Mouse (Mus musculus) myocyte (in vitro differentiated cells): ENCODE results near the gene Tent5d. TPM values are rescaled to one million over a fixed set of nuclear protein-coding genes. Genes with fewer than 3 reads are reported as not detected.

Source experiments
- H3K27me3 ChIP-seq: one replicate; pipeline ENCODE4 v1.6.1; 2011; ENCODE audit not compliant: control insufficient read depth, insufficient read depth, insufficient read length
- H3K36me3 ChIP-seq: one replicate; pipeline ENCODE4 v1.6.1; 2011; ENCODE audit not compliant: control insufficient read depth, insufficient read depth
- H3K4me2 ChIP-seq: one replicate; pipeline ENCODE4 v1.6.1; 2011; ENCODE audit warnings: low read depth, control low read depth
- H3K4me3 ChIP-seq: one replicate; pipeline ENCODE4 v1.5.1; 2011; ENCODE audit warnings: mild to moderate bottlenecking, control low read depth, moderate library complexity
- H3K79me2 ChIP-seq: one replicate; pipeline ENCODE4 v1.6.1; 2011; ENCODE audit not compliant: control insufficient read depth, insufficient read depth
- H3ac ChIP-seq: one replicate; pipeline ENCODE4 v1.6.1; 2011; ENCODE audit not compliant: control insufficient read depth, insufficient read length
- CEBPB ChIP-seq: IDR thresholded peaks from 2 replicates; pipeline ENCODE4 v1.6.1; 2011; ENCODE audit warnings: mild to moderate bottlenecking, moderate library complexity; ENCODE audit not compliant: poor library complexity, insufficient read depth, severe bottlenecking
- E2F4 ChIP-seq: IDR thresholded peaks from one replicate; pipeline ENCODE4 v1.6.1; 2011; ENCODE audit warnings: mild to moderate bottlenecking, control low read depth, moderate library complexity; ENCODE audit not compliant: insufficient read depth
- MAX ChIP-seq: IDR thresholded peaks from one replicate; pipeline ENCODE4 v1.6.1; 2011; ENCODE audit warnings: low read depth, mild to moderate bottlenecking, control low read depth
- MYOD1 ChIP-seq, 3 experiments: IDR thresholded peaks; one replicate each; pipeline ENCODE4 v1.6.1; 2011; ENCODE audit warnings: control low read depth in 2 of 3, low read depth in 2 of 3, mild to moderate bottlenecking in 2 of 3, moderate library complexity in 1 of 3; ENCODE audit not compliant: insufficient read length in 2 of 3, control insufficient read depth in 1 of 3
- MYOG ChIP-seq, 3 experiments: IDR thresholded peaks; one replicate each; pipeline ENCODE4 v1.6.1; 2011; ENCODE audit warnings: control low read depth in 2 of 3, low read depth in 2 of 3, mild to moderate bottlenecking in 2 of 3; ENCODE audit not compliant: insufficient read length in 2 of 3, control insufficient read depth in 1 of 3, insufficient read depth in 1 of 3
- POLR2A ChIP-seq: IDR thresholded peaks from one replicate; pipeline ENCODE4 v1.6.1; 2011; ENCODE audit warnings: low read depth, mild to moderate bottlenecking, control low read depth, moderate library complexity; ENCODE audit not compliant: insufficient read length
- POLR2AphosphoS2 ChIP-seq: IDR thresholded peaks from one replicate; pipeline ENCODE4 v1.6.1; 2011; ENCODE audit warnings: low read depth, control low read depth; ENCODE audit not compliant: insufficient read length
- REST ChIP-seq: IDR thresholded peaks from one replicate; pipeline ENCODE4 v1.6.1; 2011; ENCODE audit warnings: mild to moderate bottlenecking, control low read depth, moderate library complexity; ENCODE audit not compliant: insufficient read depth, insufficient read length
- SRF ChIP-seq: IDR thresholded peaks from one replicate; pipeline ENCODE4 v1.6.1; 2011; ENCODE audit warnings: low read depth; ENCODE audit not compliant: control insufficient read depth, insufficient read length
- TCF12 ChIP-seq: IDR thresholded peaks from one replicate; pipeline ENCODE4 v1.6.1; 2011; ENCODE audit warnings: mild to moderate bottlenecking, control low read depth; ENCODE audit not compliant: poor library complexity, insufficient read depth, severe bottlenecking
- TCF3 ChIP-seq: IDR thresholded peaks from one replicate; pipeline ENCODE4 v1.6.1; 2011; ENCODE audit warnings: low read depth, control low read depth; ENCODE audit not compliant: insufficient read length
- USF1 ChIP-seq: IDR thresholded peaks from one replicate; pipeline ENCODE4 v1.6.1; 2011; ENCODE audit warnings: low read depth, mild to moderate bottlenecking, control low read depth, moderate library complexity
- polyA plus RNA-seq: library from polyadenylated mRNA; unstranded; fragments of >200 nt; fragmentation: generic; extraction: Trizol; gene quantifications from one replicate; pipeline ENCODE4 v1.2.1, GENCODE M21; 2012; ENCODE audit warnings: missing spikeins

Gene Tent5d
- polyA plus RNA-seq, 1 experiment = not detected

GRCm38 (mm10) chrX:107796919-107797318, 4.5 kb downstream of the Tent5d start:
- no peak overlapping the region for H3K4me3 ChIP-seq

GRCm38 (mm10) chrX:107812120-107812519, 19.7 kb downstream of the Tent5d start:
- Histone ChIP-seq H3ac (no peak overlapping the region), H3K4me2 (no peak overlapping the region), H3K4me3 (no peak overlapping the region), H3K36me3 (no peaks in the 10 kb centered on the region), H3K79me2 (no peaks in the 10 kb centered on the region), H3K27me3 (no peaks in the 10 kb centered on the region)
- TF ChIP-seq MAX (no peak), POLR2AphosphoS2 (no peak), MYOD1 (IDR thresholded peaks at IDR 0.05; ENCODE audit: control insufficient read depth in 1 of 3, insufficient read length in 2 of 3, low read depth in 2 of 3) (no peak), TCF3 (no peak), SRF (no peak)

More at GRCm38 (mm10) chrX:107796919-107797318, 4.5 kb downstream of the Tent5d start:
- H3K79me2 ChIP-seq = no peaks in the 10 kb centered on the region
- no peaks in the 10 kb centered on the region for H3K36me3 ChIP-seq
- TF ChIP-seq TCF3 = no peak
- no peak for TF ChIP-seq E2F4
- TF ChIP-seq TCF12 = no peak
- TF ChIP-seq MAX = no peak
- TF ChIP-seq MYOD1 (IDR thresholded peaks at IDR 0.05; ENCODE audit: control insufficient read depth in 1 of 3, insufficient read length in 2 of 3, low read depth in 2 of 3) = no peak
- TF ChIP-seq POLR2A = no peak
- no peak for TF ChIP-seq CEBPB
- no peak overlapping the region for H3K4me2 ChIP-seq
- H3K27me3 ChIP-seq = no peaks in the 10 kb centered on the region
- no peak overlapping the region for H3ac ChIP-seq

- Histone ChIP-seq H3K27me3 (no peaks in the 10 kb centered on the region), H3K79me2 (no peaks in the 10 kb centered on the region), H3K4me3 (peak overlapping the region; percentile 45), H3K4me2 (peak overlapping the region; percentile 67), H3ac (no peak overlapping the region), H3K36me3 (no peaks in the 10 kb centered on the region)
- no peak for TF ChIP-seq MYOG (IDR thresholded peaks at IDR 0.05; ENCODE audit: control insufficient read depth in 1 of 3, insufficient read depth in 1 of 3, insufficient read length in 2 of 3, low read depth in 2 of 3)
- no peak for TF ChIP-seq E2F4
- no peak for TF ChIP-seq CEBPB
- TF ChIP-seq REST = no peak
- no peak for TF ChIP-seq MAX
- no peak for TF ChIP-seq POLR2AphosphoS2
- TF ChIP-seq USF1 = no peak
Measured at GRCm38 (mm10) chrX:107815502-107816217, 23.3 kb downstream of the Tent5d start.

GRCm38 (mm10) chrX:107816218-107816554, 23.8 kb downstream of the Tent5d start, which contains the start of gene 2610002M06Rik:
TSS of gene 2610002M06Rik (minus strand) at chrX:107816334.
- Histone ChIP-seq H3K4me3 (peak within 1 kb of the TSS; percentile 45), H3K27me3 (no peaks in the 10 kb centered on the region), H3K79me2 (no peaks in the 10 kb centered on the region), H3K4me2 (peak within 1 kb of the TSS; percentile 67), H3ac (no peak within 1 kb of the TSS), H3K36me3 (no peaks in the 10 kb centered on the region)
- TF ChIP-seq POLR2A (peak; percentile 43), CEBPB (no peak), USF1 (peak; percentile 3)

- peak overlapping the region; percentile 62 for H3K4me2 ChIP-seq
- TF ChIP-seq POLR2A (no peak), POLR2AphosphoS2 (no peak), MYOG (IDR thresholded peaks at IDR 0.05; ENCODE audit: control insufficient read depth in 1 of 3, insufficient read depth in 1 of 3, insufficient read length in 2 of 3, low read depth in 2 of 3) (no peak), USF1 (no peak), MYOD1 (IDR thresholded peaks at IDR 0.05; ENCODE audit: control insufficient read depth in 1 of 3, insufficient read length in 2 of 3, low read depth in 2 of 3) (no peak), SRF (no peak), TCF12 (no peak), MAX (no peak), TCF3 (no peak), CEBPB (no peak), REST (no peak), E2F4 (no peak)
- H3K27me3 ChIP-seq = no peaks in the 10 kb centered on the region
- peak overlapping the region; percentile 45 for H3K4me3 ChIP-seq
- no peaks in the 10 kb centered on the region for H3K79me2 ChIP-seq
- H3K36me3 ChIP-seq = no peaks in the 10 kb centered on the region
- H3ac ChIP-seq = no peak overlapping the region
Measured at GRCm38 (mm10) chrX:107816726-107817125, 24.3 kb downstream of the Tent5d start.
